Mouse (Mus musculus): ENCODE measurements around the gene Cntnap2. TPM values are rescaled to one million over a fixed set of nuclear protein-coding genes. Genes with fewer than 3 reads are reported as not detected.

The Cntnap2 gene
- total and polyA plus RNA-seq, 3 experiments, result 0.05 TPM; not detected in 2

GRCm38 (mm10) chr6:46945703-46946102, 1886.5 kb downstream of the Cntnap2 start:
- no peaks in the 10 kb centered on the region for H3K4me1 ChIP-seq (ENCODE audit: insufficient read depth, low read depth, low read length)
- H3K36me3 ChIP-seq (replicated peaks), result no peaks in the 10 kb centered on the region
- ATAC-seq (ENCODE audit: extremely low read depth, insufficient number of reproducible peaks, low FRiP score, poor library complexity, severe bottlenecking), result no peak
- TF ChIP-seq POLR2AphosphoS5 (IDR thresholded peaks at IDR 0.05; ENCODE audit: insufficient replicate concordance, low read depth, low read length), result no peak
- TF ChIP-seq GATA2 (IDR thresholded peaks at IDR 0.05; ENCODE audit: borderline replicate concordance, low read depth, low read length), result no peak
- no peak for TF ChIP-seq GATA1 (IDR thresholded peaks at IDR 0.05; ENCODE audit: borderline replicate concordance, low read length)
- TF ChIP-seq TAL1 (conservative IDR thresholded peaks at IDR 0.05; ENCODE audit: low read depth, low read length), result no peak
- TF ChIP-seq CTCF (IDR thresholded peaks at IDR 0.05; ENCODE audit: low read depth, low read length), result no peak
- H3K4me3 ChIP-seq (ENCODE audit: low read depth, low read length), result no peak overlapping the region
- no peak for DNase-seq (ENCODE audit: low spot score)
- no peaks in the 10 kb centered on the region for H3K9me3 ChIP-seq (replicated peaks)
- H3K27me3 ChIP-seq (ENCODE audit: insufficient read depth, low read length), result 0 out of 2 replicates have a peak, but pooled peaks cover 3% of the 10 kb centered on the region

GRCm38 (mm10) chr6:46961022-46961686, 1902.0 kb downstream of the Cntnap2 start:
- no peaks in the 10 kb centered on the region for H3K9me3 ChIP-seq (replicated peaks)
- H3K36me3 ChIP-seq (replicated peaks), result no peaks in the 10 kb centered on the region
- no peak for TF ChIP-seq POLR2AphosphoS5 (IDR thresholded peaks at IDR 0.05; ENCODE audit: insufficient replicate concordance, low read depth, low read length)
- TF ChIP-seq CTCF (IDR thresholded peaks at IDR 0.05; ENCODE audit: low read depth, low read length), result peak; percentile 47
- no peak overlapping the region for H3K4me3 ChIP-seq (ENCODE audit: low read depth, low read length)
- peak; percentile 2 for DNase-seq (ENCODE audit: low spot score)
- no peaks in the 10 kb centered on the region for H3K4me1 ChIP-seq (ENCODE audit: insufficient read depth, low read depth, low read length)
- H3K27me3 ChIP-seq (ENCODE audit: insufficient read depth, low read length), result no peaks in the 10 kb centered on the region
- no peak for ATAC-seq (ENCODE audit: extremely low read depth, insufficient number of reproducible peaks, low FRiP score, poor library complexity, severe bottlenecking)

GRCm38 (mm10) chr6:46963261-46963660, 1904.1 kb downstream of the Cntnap2 start:
- no peak for TF ChIP-seq POLR2AphosphoS5 (IDR thresholded peaks at IDR 0.05; ENCODE audit: insufficient replicate concordance, low read depth, low read length)
- no peak for TF ChIP-seq TAL1 (conservative IDR thresholded peaks at IDR 0.05; ENCODE audit: low read depth, low read length)
- TF ChIP-seq GATA1 (IDR thresholded peaks at IDR 0.05; ENCODE audit: borderline replicate concordance, low read length), result no peak
- TF ChIP-seq GATA2 (IDR thresholded peaks at IDR 0.05; ENCODE audit: borderline replicate concordance, low read depth, low read length), result no peak
- no peak for TF ChIP-seq CTCF (IDR thresholded peaks at IDR 0.05; ENCODE audit: low read depth, low read length)
- no peak overlapping the region for H3K4me3 ChIP-seq (ENCODE audit: low read depth, low read length)

GRCm38 (mm10) chr6:46963693-46964092, 1904.5 kb downstream of the Cntnap2 start:
- ATAC-seq (ENCODE audit: extremely low read depth, insufficient number of reproducible peaks, low FRiP score, poor library complexity, severe bottlenecking) (no peak), DNase-seq (ENCODE audit: low spot score) (no peak)
- Histone ChIP-seq H3K36me3 (replicated peaks) (no peaks in the 10 kb centered on the region), H3K4me1 (ENCODE audit: insufficient read depth, low read depth, low read length) (no peaks in the 10 kb centered on the region), H3K27me3 (ENCODE audit: insufficient read depth, low read length) (no peaks in the 10 kb centered on the region), H3K9me3 (replicated peaks) (no peaks in the 10 kb centered on the region), H3K4me3 (ENCODE audit: low read depth, low read length) (no peak overlapping the region)
- no peak for TF ChIP-seq GATA2 (IDR thresholded peaks at IDR 0.05; ENCODE audit: borderline replicate concordance, low read depth, low read length)
- no peak for TF ChIP-seq CTCF (IDR thresholded peaks at IDR 0.05; ENCODE audit: low read depth, low read length)
- TF ChIP-seq POLR2AphosphoS5 (IDR thresholded peaks at IDR 0.05; ENCODE audit: insufficient replicate concordance, low read depth, low read length), result no peak

More at GRCm38 (mm10) chr6:46963261-46963660, 1904.1 kb downstream of the Cntnap2 start:
- Histone ChIP-seq H3K36me3 (replicated peaks) (no peaks in the 10 kb centered on the region), H3K9me3 (replicated peaks) (no peaks in the 10 kb centered on the region), H3K4me1 (ENCODE audit: insufficient read depth, low read depth, low read length) (no peaks in the 10 kb centered on the region), H3K27me3 (ENCODE audit: insufficient read depth, low read length) (no peaks in the 10 kb centered on the region)
- DNase-seq (ENCODE audit: low spot score), result no peak
- ATAC-seq (ENCODE audit: extremely low read depth, insufficient number of reproducible peaks, low FRiP score, poor library complexity, severe bottlenecking), result no peak

- no peaks in the 10 kb centered on the region for H3K27me3 ChIP-seq (ENCODE audit: insufficient read depth, low read length)
- ATAC-seq (ENCODE audit: extremely low read depth, insufficient number of reproducible peaks, low FRiP score, poor library complexity, severe bottlenecking), result no peak
Observed at GRCm38 (mm10) chr6:46972640-46973039, 1913.5 kb downstream of the Cntnap2 start.

GRCm38 (mm10) chr6:46996010-46996602, 1936.9 kb downstream of the Cntnap2 start:
- ATAC-seq (ENCODE audit: extremely low read depth, insufficient number of reproducible peaks, low FRiP score, poor library complexity, severe bottlenecking) (no peak), DNase-seq (ENCODE audit: low spot score) (no peak)
- no peak overlapping the region for H3K4me3 ChIP-seq (ENCODE audit: low read depth, low read length)
- no peaks in the 10 kb centered on the region for H3K4me1 ChIP-seq (ENCODE audit: insufficient read depth, low read depth, low read length)
- TF ChIP-seq GATA1 (IDR thresholded peaks at IDR 0.05; ENCODE audit: borderline replicate concordance, low read length) (no peak), CTCF (IDR thresholded peaks at IDR 0.05; ENCODE audit: low read depth, low read length) (no peak), POLR2AphosphoS5 (IDR thresholded peaks at IDR 0.05; ENCODE audit: insufficient replicate concordance, low read depth, low read length) (no peak), GATA2 (IDR thresholded peaks at IDR 0.05; ENCODE audit: borderline replicate concordance, low read depth, low read length) (no peak), TAL1 (conservative IDR thresholded peaks at IDR 0.05; ENCODE audit: low read depth, low read length) (no peak)
- no peaks in the 10 kb centered on the region for H3K9me3 ChIP-seq (replicated peaks)
- no peaks in the 10 kb centered on the region for H3K27me3 ChIP-seq (ENCODE audit: insufficient read depth, low read length)
- H3K36me3 ChIP-seq (replicated peaks), result no peaks in the 10 kb centered on the region

More at GRCm38 (mm10) chr6:46972640-46973039, 1913.5 kb downstream of the Cntnap2 start:
- Histone ChIP-seq H3K4me3 (ENCODE audit: low read depth, low read length) (no peak overlapping the region), H3K9me3 (replicated peaks) (peaks cover 3% of the 10 kb centered on the region), H3K4me1 (ENCODE audit: insufficient read depth, low read depth, low read length) (no peaks in the 10 kb centered on the region), H3K36me3 (replicated peaks) (no peaks in the 10 kb centered on the region)
- DNase-seq (ENCODE audit: low spot score), result no peak
- TF ChIP-seq POLR2AphosphoS5 (IDR thresholded peaks at IDR 0.05; ENCODE audit: insufficient replicate concordance, low read depth, low read length), result no peak

Data from G1E (cell line).